Mouse (Mus musculus) WW6 (cell line): ENCODE data around the gene Ssr2.

Experiments
- DNase-seq: peaks from one replicate; pipeline ENCODE4 v3.0.0-alpha.2; 2013; ENCODE audit warnings: low read depth, low spot score

Gene Ssr2

GRCm38 (mm10) chr3:88623346-88624135, 47.9 kb downstream of the Ssr2 start:
- DNase-seq, result no peak

- no peak for DNase-seq
Observed at GRCm38 (mm10) chr3:88624324-88624723, 48.6 kb downstream of the Ssr2 start.

- DNase-seq, result no peak
Observed at GRCm38 (mm10) chr3:88624951-88625350, 49.3 kb downstream of the Ssr2 start.

- no peak for DNase-seq
Observed at GRCm38 (mm10) chr3:88625531-88625930, 49.9 kb downstream of the Ssr2 start.

- no peak for DNase-seq
Observed at GRCm38 (mm10) chr3:88626316-88626715, 50.6 kb downstream of the Ssr2 start.

GRCm38 (mm10) chr3:88627114-88627513, 51.4 kb downstream of the Ssr2 start:
- DNase-seq, result no peak

GRCm38 (mm10) chr3:88627535-88627934, 51.9 kb downstream of the Ssr2 start:
- DNase-seq, result no peak

GRCm38 (mm10) chr3:88628766-88629165, 53.1 kb downstream of the Ssr2 start:
- no peak for DNase-seq

GRCm38 (mm10) chr3:88629244-88629643, 53.6 kb downstream of the Ssr2 start:
- DNase-seq, result no peak

GRCm38 (mm10) chr3:88630018-88630417, 54.3 kb downstream of the Ssr2 start:
- DNase-seq, result no peak

- DNase-seq, result no peak
Observed at GRCm38 (mm10) chr3:88630849-88631341, 55.2 kb downstream of the Ssr2 start.

- DNase-seq, result no peak
Observed at GRCm38 (mm10) chr3:88631921-88632587, 56.4 kb downstream of the Ssr2 start.

- no peak for DNase-seq
Observed at GRCm38 (mm10) chr3:88633056-88633455, 57.4 kb downstream of the Ssr2 start.

GRCm38 (mm10) chr3:88635506-88636275, 60.0 kb downstream of the Ssr2 start:
- no peak for DNase-seq

GRCm38 (mm10) chr3:88636555-88636986, 60.9 kb downstream of the Ssr2 start:
- DNase-seq, result no peak

GRCm38 (mm10) chr3:88637134-88637533, 61.5 kb downstream of the Ssr2 start:
- DNase-seq, result no peak
